ENCODE assay signal across 9 mouse cellular contexts in genomic region chr11:97949703-97950475, GRCm38 (mm10). TPM values are rescaled to one million over a fixed set of nuclear protein-coding genes. Genes with fewer than 3 reads are reported as not detected.
DNase-seq lines count a peak whose midpoint lies in the region; ATAC-seq and TF ChIP-seq lines count a peak whose summit lies in the region.
"Had no signal": no experiment of that assay in that cellular context is flagged by ENCODE, and none has a peak within 500 bp of the region (broad histone marks: within the 10 kb centered on the region; RNA-seq: fewer than 3 reads in every experiment).

No protein-coding gene starts in this region.

- peak; percentile 54; the same call in 1 of the 2 replicates for ATAC-seq in neural tube, embryonic 14.5 days (ENCODE audit: low read depth)

- DNase-seq in ovary, postnatal 36 days (ENCODE audit: low spot score), result peak; percentile 27
- DNase-seq in ovary, postnatal 14 days (ENCODE audit: low spot score), result no peak
- peak; percentile 74 for DNase-seq in c-Kit-positive CD71-positive TER-119-negative erythroid progenitor cells, embryonic 14.5 days (ENCODE audit: low read depth)
- DNase-seq in induced T-regulatory cell, adult 2 months (ENCODE audit: low read depth), result peak; percentile 91
- DNase-seq in layer of hippocampus, postnatal 10 days (ENCODE audit: low spot score in 2 of 2), result no peak
- no peak for DNase-seq in urinary bladder, postnatal 36 days (ENCODE audit: low spot score in 2 of 2)
- DNase-seq in lung, adult 2 months, result no peak

- H3K27me3 ChIP-seq in neural tube, embryonic 14.5 days (ENCODE audit: control insufficient read depth, insufficient read depth, low read length), result no peaks in the 10 kb centered on the region

- no peak for TF ChIP-seq CTCF in lung, adult 2 months (IDR thresholded peaks at IDR 0.05; ENCODE audit: insufficient read depth, low read length)

- no peak overlapping the region for H3K27ac ChIP-seq in neural tube, embryonic 14.5 days (ENCODE audit: low read depth, low read length)
- H3K27ac ChIP-seq: macrophage had no signal

- no peak overlapping the region for H3K9ac ChIP-seq in neural tube, embryonic 14.5 days (replicated peaks; ENCODE audit: low read depth, low read length)

- H3K9me3 ChIP-seq in neural tube, embryonic 14.5 days (ENCODE audit: control insufficient read depth, low read length), result no peaks in the 10 kb centered on the region

- no peak for TF ChIP-seq POLR2A in lung, adult 2 months (IDR thresholded peaks at IDR 0.05; ENCODE audit: borderline replicate concordance, extremely low read depth, low read depth, low read length)

- WGBS in neural tube, embryonic 14.5 days, result 33% methylated on average over 20 of the region's 20 CpGs
- 36% methylated on average over 20 of the region's 20 CpGs for WGBS in lung, adult 2 months

- H3K4me2 ChIP-seq in neural tube, embryonic 14.5 days (ENCODE audit: low read depth, low read length), result no peak overlapping the region

- no peaks in the 10 kb centered on the region for H3K4me1 ChIP-seq in neural tube, embryonic 14.5 days (ENCODE audit: control insufficient read depth, insufficient read depth, low read length)
- no peaks in the 10 kb centered on the region for H3K4me1 ChIP-seq in lung, adult 2 months (ENCODE audit: control insufficient read depth, insufficient read depth, low read length)

- H3K4me3 ChIP-seq in neural tube, embryonic 14.5 days (ENCODE audit: low read depth, low read length), result no peak overlapping the region
- no peak overlapping the region for H3K4me3 ChIP-seq in lung, adult 2 months (replicated peaks; ENCODE audit: extremely low read depth, low read depth, low read length)

- H3K36me3 ChIP-seq in neural tube, embryonic 14.5 days (ENCODE audit: control insufficient read depth, insufficient read depth, low read length), result no peaks in the 10 kb centered on the region

RNA-seq across cellular contexts. Expression of gene Plxdc1, which starts 36.4 kb away (rescaled TPM):
- polyA plus RNA-seq in neural tube, embryonic 14.5 days (2014; fragmentation: Nextera tagmentation; extraction: Ambion mirVana), result 0.39 and 0.70 TPM in 2 replicates
- total RNA-seq in layer of hippocampus, postnatal 10 days (2021), result 1 to 10 TPM; 6.8 to 7.1 TPM
- polyA plus RNA-seq in lung, adult 2 months (2012; rRNA removed), result 18.5 and 20.9 TPM in 2 replicates

RNA-seq across cellular contexts. Expression of gene Arl5c, which starts 46.1 kb away (rescaled TPM):
- polyA plus RNA-seq in neural tube, embryonic 14.5 days (2014; fragmentation: Nextera tagmentation; extraction: Ambion mirVana), result 6.1 and 11.0 TPM in 2 replicates
- 1 to 10 TPM; 2.0 to 2.1 TPM for total RNA-seq in layer of hippocampus, postnatal 10 days (2021)
- polyA plus RNA-seq in lung, adult 2 months (2012; rRNA removed), result 2.7 and 5.1 TPM in 2 replicates

Comparison
In these comparisons a context has a peak if more than half of its experiments do, and no peak if none do; other contexts are left out.
1. DNase-seq: peak in ovary, postnatal 36 days (single experiment), c-Kit-positive CD71-positive TER-119-negative erythroid progenitor cells, embryonic 14.5 days (single experiment) and induced T-regulatory cell, adult 2 months (single experiment); none in ovary, postnatal 14 days (single experiment), layer of hippocampus, postnatal 10 days (0 of 2), urinary bladder, postnatal 36 days (0 of 2) and lung, adult 2 months (single experiment).
2. RNA of gene Plxdc1, which starts 36.4 kb away (polyA plus RNA-seq): 18.5 to 20.9 TPM in lung, adult 2 months; 0.39 to 0.70 TPM in neural tube, embryonic 14.5 days; every median in the first group is over 10 times any median in the second.